Comparison of ENCODE assay signal across 13 mouse cellular contexts in the genomic region with DNA sequence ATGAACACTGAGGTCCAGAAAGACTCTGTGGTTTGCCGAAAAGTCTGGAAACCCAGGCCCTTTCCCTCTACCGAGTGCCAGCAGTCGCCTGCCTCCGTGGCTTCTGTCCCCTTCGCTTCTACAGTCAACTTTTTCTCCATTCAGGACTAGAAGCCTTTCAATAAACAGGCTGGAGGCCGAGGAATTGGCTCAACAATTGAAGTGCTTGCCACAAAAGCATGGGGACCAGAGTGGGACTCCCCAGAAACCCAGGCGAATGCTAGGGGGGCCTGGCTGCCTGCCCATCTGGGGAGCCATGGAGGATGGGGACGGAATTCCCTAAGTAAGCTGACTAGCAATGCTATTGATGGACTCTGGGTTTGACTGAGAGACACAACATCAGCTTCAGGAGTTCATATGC.
DNase-seq lines count a peak whose midpoint lies in the region; ATAC-seq and TF ChIP-seq lines count a peak whose summit lies in the region.
"Had no signal": no experiment of that assay in that cellular context is flagged by ENCODE, and none has a peak within 500 bp of the region (broad histone marks: within the 10 kb centered on the region; RNA-seq: fewer than 3 reads in every experiment).

No protein-coding gene starts in this region.

- H3K36me3 ChIP-seq in midbrain, postnatal 0 days (ENCODE audit: insufficient read depth, low read length): no peaks in the 10 kb centered on the region
- H3K36me3 ChIP-seq in midbrain, embryonic 15.5 days (replicated peaks): no peaks in the 10 kb centered on the region
- H3K36me3 ChIP-seq in stomach, embryonic 15.5 days: no peaks in the 10 kb centered on the region
- H3K36me3 ChIP-seq: embryonic facial prominence, embryonic 12.5 days; forebrain, embryonic 12.5 days; neural tube, embryonic 12.5 days had no signal

- peak overlapping the region; percentile 1; the same call in 1 of the 2 replicates for H3K27ac ChIP-seq in midbrain, postnatal 0 days (ENCODE audit: low read depth, low read length)
- H3K27ac ChIP-seq in midbrain, embryonic 15.5 days: no peak overlapping the region
- peak overlapping the region; percentile 16; the same call in 1 of the 2 replicates for H3K27ac ChIP-seq in stomach, embryonic 15.5 days
- H3K27ac ChIP-seq: embryonic facial prominence, embryonic 12.5 days; forebrain, embryonic 12.5 days; liver, embryonic 14.5 days; neural tube, embryonic 12.5 days had no signal

- H3K9me3 ChIP-seq in midbrain, postnatal 0 days (ENCODE audit: low read length): no peaks in the 10 kb centered on the region
- no peaks in the 10 kb centered on the region for H3K9me3 ChIP-seq in midbrain, embryonic 15.5 days
- H3K9me3 ChIP-seq in stomach, embryonic 15.5 days: peaks cover 4% of the 10 kb centered on the region; the same call in 1 of the 2 replicates
- H3K9me3 ChIP-seq: embryonic facial prominence, embryonic 12.5 days; forebrain, embryonic 12.5 days; neural tube, embryonic 12.5 days had no signal

- ATAC-seq in midbrain, postnatal 0 days (ENCODE audit: low FRiP score): no peak
- ATAC-seq in midbrain, embryonic 15.5 days (replicated peaks): no peak
- ATAC-seq in stomach, embryonic 15.5 days (ENCODE audit: insufficient read depth, low FRiP score, low read depth): no peak

- TF ChIP-seq CTCF in midbrain, postnatal 0 days (IDR thresholded peaks at IDR 0.05): no peak

- no peak overlapping the region for H3K4me2 ChIP-seq in midbrain, postnatal 0 days (ENCODE audit: low read depth, low read length, poor library complexity, severe bottlenecking)
- no peak overlapping the region for H3K4me2 ChIP-seq in midbrain, embryonic 15.5 days
- no peak overlapping the region for H3K4me2 ChIP-seq in stomach, embryonic 15.5 days
- H3K4me2 ChIP-seq: embryonic facial prominence, embryonic 12.5 days; forebrain, embryonic 12.5 days; neural tube, embryonic 12.5 days had no signal

- no peak overlapping the region for H3K9ac ChIP-seq in midbrain, postnatal 0 days (replicated peaks; ENCODE audit: low read length, poor library complexity, severe bottlenecking)
- H3K9ac ChIP-seq in midbrain, embryonic 15.5 days: no peak overlapping the region
- H3K9ac ChIP-seq in stomach, embryonic 15.5 days: no peak overlapping the region
- H3K9ac ChIP-seq: embryonic facial prominence, embryonic 12.5 days; forebrain, embryonic 12.5 days; liver, embryonic 14.5 days; neural tube, embryonic 12.5 days had no signal

- H3K27me3 ChIP-seq in midbrain, postnatal 0 days (ENCODE audit: insufficient read depth, low read length): no peaks in the 10 kb centered on the region
- H3K27me3 ChIP-seq in midbrain, embryonic 15.5 days (replicated peaks): no peaks in the 10 kb centered on the region
- H3K27me3 ChIP-seq in stomach, embryonic 15.5 days (replicated peaks): no peaks in the 10 kb centered on the region
- H3K27me3 ChIP-seq: embryonic facial prominence, embryonic 12.5 days; forebrain, embryonic 12.5 days; neural tube, embryonic 12.5 days had no signal

- peak; percentile 19 to 24 for DNase-seq in cerebellum, postnatal 14 days
- DNase-seq in cerebellum, adult 18-20 months: no peak
- peak; percentile 25 for DNase-seq in kidney, postnatal 10 days
- DNase-seq in kidney, postnatal 36 days: no peak
- peak; percentile 60 for DNase-seq in midbrain, postnatal 0 days (ENCODE audit: low spot score)
- no peak for DNase-seq in spleen, postnatal 36 days (ENCODE audit: low spot score in 2 of 2)
- DNase-seq: heart, postnatal 14 days had no signal

- H3K4me1 ChIP-seq in midbrain, postnatal 0 days (ENCODE audit: insufficient read depth, low read length): no peaks in the 10 kb centered on the region
- H3K4me1 ChIP-seq in midbrain, embryonic 15.5 days: no peaks in the 10 kb centered on the region
- H3K4me1 ChIP-seq in stomach, embryonic 15.5 days: no peaks in the 10 kb centered on the region
- H3K4me1 ChIP-seq: forebrain, embryonic 12.5 days had no signal

- 60% methylated on average over 8 of the region's 8 CpGs for WGBS in midbrain, postnatal 0 days
- 62% methylated on average over 8 of the region's 8 CpGs for WGBS in midbrain, embryonic 15.5 days
- 71% methylated on average over 8 of the region's 8 CpGs for WGBS in stomach, embryonic 15.5 days

- H3K4me3 ChIP-seq in midbrain, postnatal 0 days (ENCODE audit: low read depth, low read length): no peak overlapping the region
- no peak overlapping the region for H3K4me3 ChIP-seq in midbrain, embryonic 15.5 days
- H3K4me3 ChIP-seq in stomach, embryonic 15.5 days (replicated peaks): no peak overlapping the region
- H3K4me3 ChIP-seq: embryonic facial prominence, embryonic 12.5 days; forebrain, embryonic 12.5 days; neural tube, embryonic 12.5 days had no signal

Comparison
In these comparisons a context has a peak if more than half of its experiments do, and no peak if none do; other contexts are left out.
1. DNase-seq: peak in cerebellum, postnatal 14 days (2 of 2), kidney, postnatal 10 days (single experiment) and midbrain, postnatal 0 days (single experiment); none in cerebellum, adult 18-20 months (0 of 2), kidney, postnatal 36 days (0 of 2) and spleen, postnatal 36 days (0 of 2).